Comparison of ENCODE assay signal across 21 mouse cellular contexts in genomic region chr15:94495936-94496335, GRCm38 (mm10). TPM values are rescaled to one million over a fixed set of nuclear protein-coding genes. Genes with fewer than 3 reads are reported as not detected.
A peak's percentile ranks its signal among the peaks of the same experiment; 100 is the strongest.
DNase-seq lines count a peak whose midpoint lies in the region; ATAC-seq and TF ChIP-seq lines count a peak whose summit lies in the region.
"Had no signal": no experiment of that assay in that cellular context is flagged by ENCODE, and none has a peak within 500 bp of the region (broad histone marks: within the 10 kb centered on the region; RNA-seq: fewer than 3 reads in every experiment).

No protein-coding gene starts in this region.

- no peak overlapping the region for H3K9ac ChIP-seq in intestine, postnatal 0 days (ENCODE audit: low read depth, low read length)
- no peak overlapping the region for H3K9ac ChIP-seq in intestine, embryonic 16.5 days (ENCODE audit: low read depth, low read length)
- H3K9ac ChIP-seq in embryonic facial prominence, embryonic 13.5 days = no peak overlapping the region
- H3K9ac ChIP-seq: hindbrain, embryonic 15.5 days had no signal

- no peak overlapping the region for H3K4me3 ChIP-seq in intestine, postnatal 0 days (ENCODE audit: low read depth, low read length)
- no peak overlapping the region for H3K4me3 ChIP-seq in intestine, embryonic 16.5 days (ENCODE audit: low read length)
- no peak overlapping the region for H3K4me3 ChIP-seq in embryonic facial prominence, embryonic 13.5 days
- H3K4me3 ChIP-seq: hindbrain, embryonic 15.5 days had no signal

- no peaks in the 10 kb centered on the region for H3K4me1 ChIP-seq in intestine, postnatal 0 days (replicated peaks; ENCODE audit: control insufficient read depth, insufficient read depth, low read length)
- H3K4me1 ChIP-seq in intestine, embryonic 16.5 days (ENCODE audit: control insufficient read depth, insufficient read depth, low read length) = no peaks in the 10 kb centered on the region
- 0 out of 2 replicates have a peak, but pooled peaks cover 3% of the 10 kb centered on the region for H3K4me1 ChIP-seq in embryonic facial prominence, embryonic 13.5 days
- H3K4me1 ChIP-seq: hindbrain, embryonic 15.5 days had no signal

- no peak for ATAC-seq in intestine, postnatal 0 days
- ATAC-seq in intestine, embryonic 16.5 days = no peak
- no peak for ATAC-seq in embryonic facial prominence, embryonic 13.5 days (ENCODE audit: insufficient number of reproducible peaks, insufficient read depth, low FRiP score, low TSS enrichment, low read depth)
- ATAC-seq: forebrain, embryonic 16.5 days; midbrain, embryonic 16.5 days had no signal

- no peaks in the 10 kb centered on the region for H3K36me3 ChIP-seq in intestine, postnatal 0 days (ENCODE audit: control insufficient read depth, insufficient read depth)
- H3K36me3 ChIP-seq in intestine, embryonic 16.5 days (ENCODE audit: control insufficient read depth, insufficient read depth, low read length) = no peaks in the 10 kb centered on the region
- H3K36me3 ChIP-seq in embryonic facial prominence, embryonic 13.5 days = no peaks in the 10 kb centered on the region
- H3K36me3 ChIP-seq: hindbrain, embryonic 15.5 days had no signal

- WGBS in intestine, postnatal 0 days = 82% methylated on average over 10 of the region's 10 CpGs
- WGBS in intestine, embryonic 16.5 days = 76% methylated on average over 10 of the region's 10 CpGs
- WGBS in embryonic facial prominence, embryonic 13.5 days = 37% methylated on average over 10 of the region's 10 CpGs

- intact Hi-C loops in left cerebral cortex, postnatal 4 days (cut with DNase I) = no loop called here

- peak; percentile 20 for TF ChIP-seq CTCF in intestine, postnatal 0 days (IDR thresholded peaks at IDR 0.05; ENCODE audit: low read depth)

- H3K27ac ChIP-seq in intestine, postnatal 0 days (ENCODE audit: low read depth, low read length) = no peak overlapping the region
- H3K27ac ChIP-seq in intestine, embryonic 16.5 days (ENCODE audit: low read length) = no peak overlapping the region
- no peak overlapping the region for H3K27ac ChIP-seq in embryonic facial prominence, embryonic 13.5 days
- H3K27ac ChIP-seq: hindbrain, embryonic 15.5 days had no signal

- no peaks in the 10 kb centered on the region for H3K9me3 ChIP-seq in intestine, postnatal 0 days (ENCODE audit: control insufficient read depth)
- no peaks in the 10 kb centered on the region for H3K9me3 ChIP-seq in intestine, embryonic 16.5 days (ENCODE audit: control insufficient read depth, low read length)
- H3K9me3 ChIP-seq in embryonic facial prominence, embryonic 13.5 days = no peaks in the 10 kb centered on the region

- no peak overlapping the region for H3K4me2 ChIP-seq in intestine, postnatal 0 days (replicated peaks; ENCODE audit: low read depth)
- H3K4me2 ChIP-seq in intestine, embryonic 16.5 days (ENCODE audit: low read depth, low read length) = no peak overlapping the region
- H3K4me2 ChIP-seq in embryonic facial prominence, embryonic 13.5 days = peak overlapping the region; percentile 22; the same call in 1 of the 2 replicates
- H3K4me2 ChIP-seq: hindbrain, embryonic 15.5 days had no signal

- peak; percentile 19 for DNase-seq in 416B (ENCODE audit: low read depth)
- DNase-seq in ES-CJ7 (ENCODE audit: low read depth, low spot score) = peak; percentile 46
- DNase-seq in adrenal gland, postnatal 4 days (ENCODE audit: low spot score in 2 of 2) = no peak
- DNase-seq in right cerebral cortex, postnatal 14 days = no peak
- DNase-seq in left cerebral cortex, postnatal 4 days = no peak
- DNase-seq: adrenal gland, adult 8-10 months; cerebellum, postnatal 36 days; gastrocnemius, postnatal 10 days; heart, postnatal 10 days; kidney, adult 2 months; layer of hippocampus, postnatal 36 days; lung, adult 18-20 months; right cerebral cortex, postnatal 25 days; thymus, adult 18-20 months had no signal

- no peaks in the 10 kb centered on the region for H3K27me3 ChIP-seq in intestine, postnatal 0 days (replicated peaks; ENCODE audit: control insufficient read depth, insufficient read depth, low read length)
- no peaks in the 10 kb centered on the region for H3K27me3 ChIP-seq in intestine, embryonic 16.5 days (replicated peaks; ENCODE audit: control insufficient read depth, insufficient read depth, low read length)
- no peaks in the 10 kb centered on the region for H3K27me3 ChIP-seq in embryonic facial prominence, embryonic 13.5 days
- H3K27me3 ChIP-seq: hindbrain, embryonic 15.5 days had no signal

RNA-seq across cellular contexts. Expression of gene Adamts20, which starts 30.7 kb away (rescaled TPM):
- 0.47 and 0.50 TPM in 2 replicates for polyA plus RNA-seq in intestine, postnatal 0 days (2015; fragmentation: Nextera tagmentation; extraction: Ambion mirVana)
- 1.3 and 1.6 TPM in 2 replicates for polyA plus RNA-seq in intestine, embryonic 16.5 days (2015; fragmentation: Nextera tagmentation; extraction: Ambion mirVana)
- 10.9 and 13.8 TPM in 2 replicates for polyA plus RNA-seq in embryonic facial prominence, embryonic 13.5 days (2015; fragmentation: Nextera tagmentation; extraction: Ambion mirVana)
- total RNA-seq in adrenal gland, postnatal 4 days (2021) = 1 to 10 TPM; 3.6 to 3.7 TPM
- total RNA-seq in left cerebral cortex, postnatal 4 days (2021) = 10 to 100 TPM; 13.3 to 16.4 TPM
- total RNA-seq: megakaryocyte, adult 5-6 weeks had no signal

RNA-seq across cellular contexts. Expression of gene Pus7l, which starts 47.4 kb away (rescaled TPM):
- 2.7 and 2.8 TPM in 2 replicates for polyA plus RNA-seq in intestine, postnatal 0 days (2015; fragmentation: Nextera tagmentation; extraction: Ambion mirVana)
- 7.7 and 7.8 TPM in 2 replicates for polyA plus RNA-seq in intestine, embryonic 16.5 days (2015; fragmentation: Nextera tagmentation; extraction: Ambion mirVana)
- 10.3 and 10.6 TPM in 2 replicates for polyA plus RNA-seq in embryonic facial prominence, embryonic 13.5 days (2015; fragmentation: Nextera tagmentation; extraction: Ambion mirVana)
- total RNA-seq in adrenal gland, postnatal 4 days (2021) = 1 to 10 TPM; 6.1 to 6.7 TPM
- total RNA-seq in left cerebral cortex, postnatal 4 days (2021) = 1 to 10 TPM; 5.4 to 6.0 TPM

RNA-seq across cellular contexts. Expression of gene Irak4, which starts 47.5 kb away (rescaled TPM):
- polyA plus RNA-seq in intestine, postnatal 0 days (2015; fragmentation: Nextera tagmentation; extraction: Ambion mirVana) = 16.1 and 18.8 TPM in 2 replicates
- polyA plus RNA-seq in intestine, embryonic 16.5 days (2015; fragmentation: Nextera tagmentation; extraction: Ambion mirVana) = 22.3 and 23.6 TPM in 2 replicates
- polyA plus RNA-seq in embryonic facial prominence, embryonic 13.5 days (2015; fragmentation: Nextera tagmentation; extraction: Ambion mirVana) = 5.0 and 6.1 TPM in 2 replicates
- 10 to 100 TPM; 14.6 to 14.9 TPM for total RNA-seq in adrenal gland, postnatal 4 days (2021)
- total RNA-seq in left cerebral cortex, postnatal 4 days (2021) = 1 to 10 TPM; 1.5 to 1.8 TPM

Comparison
In these comparisons a context has a peak if more than half of its experiments do, and no peak if none do; other contexts are left out.
1. DNase-seq: peak in 416B (single experiment) and ES-CJ7 (single experiment); none in adrenal gland, postnatal 4 days (0 of 2), right cerebral cortex, postnatal 14 days (single experiment) and left cerebral cortex, postnatal 4 days (single experiment).